Mouse (Mus musculus) olfactory bulb, adult 2 months (tissue): Measurements from ENCODE around the gene Hs3st3b1.

ENCODE experiments used
- CTCF ChIP-seq: fragments of 200-500 bp; IDR thresholded peaks from 2 replicates; pipeline ENCODE4 v1.5.1; 2012; ENCODE audit warnings: low read depth, mild to moderate bottlenecking, low read length, moderate library complexity; ENCODE audit not compliant: insufficient read depth
- POLR2A ChIP-seq: fragments of 200-500 bp; IDR thresholded peaks from 2 replicates; pipeline ENCODE4 v1.6.1; 2012; ENCODE audit warnings: mild to moderate bottlenecking, low read depth, low read length, moderate library complexity; ENCODE audit not compliant: insufficient read depth

DNA sequence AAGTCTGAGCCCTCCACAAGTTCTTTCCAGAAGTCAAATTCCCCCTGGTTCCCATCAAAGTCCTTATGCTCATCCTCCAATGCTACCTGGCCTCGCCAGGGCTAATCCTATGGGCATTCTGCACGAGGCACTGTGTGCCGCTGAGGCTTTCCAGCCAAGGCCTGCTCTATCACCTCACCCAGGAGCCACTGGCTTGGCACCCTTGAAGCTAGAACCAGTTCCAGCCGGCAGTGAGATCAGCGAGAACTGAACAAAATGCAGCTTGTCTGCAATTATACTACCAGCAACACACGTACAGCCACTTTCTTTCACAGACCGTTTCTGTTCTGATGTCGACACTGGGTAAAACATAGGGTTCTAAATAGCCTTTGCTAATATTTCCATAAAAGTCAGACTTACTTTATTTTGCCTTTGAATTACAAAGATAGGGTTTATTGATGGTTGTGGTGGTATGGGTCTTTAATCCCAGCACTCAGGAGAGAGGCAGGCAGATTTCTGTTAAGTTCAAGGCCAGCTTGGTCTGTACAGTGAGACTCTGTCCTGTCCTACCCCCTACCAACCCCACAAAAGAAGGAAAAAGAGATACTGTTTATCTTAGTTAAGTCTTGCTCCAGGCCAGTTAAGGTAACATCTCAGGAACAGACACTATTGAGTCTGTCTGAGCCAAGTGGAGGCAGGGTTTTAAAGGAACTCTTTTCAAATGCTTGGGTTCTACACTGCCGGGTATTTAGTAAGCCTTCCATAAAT lies 45.7 kb upstream of the Hs3st3b1 start:
- TF ChIP-seq POLR2A = no peak
- TF ChIP-seq CTCF = no peak
